Mouse (Mus musculus) forebrain, embryonic 16.5 days (tissue): ENCODE data around the gene Hrg. TPM values are rescaled to one million over a fixed set of nuclear protein-coding genes. Genes with fewer than 3 reads are reported as not detected.

Source experiments
- polyA plus RNA-seq: library from polyadenylated mRNA; unstranded; fragments of >200 nt; fragmentation: Nextera tagmentation; extraction: Ambion mirVana; gene quantifications from 2 replicates; pipeline ENCODE4 v1.2.1, GENCODE M21; 2015

The Hrg gene
- polyA plus RNA-seq, 1 experiment from 2014 or later: not detected

Other genes starting within 250 kb of the Hrg start
- gene Crygs, start 139.5 kb upstream of the Hrg start, polyA plus RNA-seq: not detected in 2 replicates
- 22.2 and 26.4 TPM in 2 replicates for gene Tbccd1, start 93.4 kb upstream of the Hrg start, polyA plus RNA-seq
- 83.4 and 85.7 TPM in 2 replicates for gene Dnajb11, start 93.2 kb upstream of the Hrg start, polyA plus RNA-seq
- 0.25 TPM in 1 of 2 replicates, not detected in the other for gene Ahsg, start 59.8 kb upstream of the Hrg start, polyA plus RNA-seq
- gene Fetub, start 32.7 kb upstream of the Hrg start, polyA plus RNA-seq: not detected in 2 replicates
- not detected in 2 replicates for gene Kng2, start 78.4 kb downstream of the Hrg start, polyA plus RNA-seq
- gene Kng1, start 106.8 kb downstream of the Hrg start, polyA plus RNA-seq: not detected in 2 replicates
- gene Eif4a2, start 156.4 kb downstream of the Hrg start, polyA plus RNA-seq: 378 and 390 TPM in 2 replicates
- gene Rfc4, start 176.7 kb downstream of the Hrg start, polyA plus RNA-seq: 67.2 and 79.4 TPM in 2 replicates
- not detected in 2 replicates for gene Adipoq, start 195.5 kb downstream of the Hrg start, polyA plus RNA-seq